Mouse (Mus musculus) intestine, embryonic 14.5 days (tissue): Measurements from ENCODE around the gene Aaas. TPM values are rescaled to one million over a fixed set of nuclear protein-coding genes. Genes with fewer than 3 reads are reported as not detected.
A peak's percentile ranks its signal among the peaks of the same experiment; 100 is the strongest.

ENCODE experiments used
- ATAC-seq: fragments of 200-750 bp; cut with Nextera tagmentation; replicated peaks from 2 replicates; pipeline ENCODE4 v1.8.0; 2017; ENCODE audit warnings: low read depth, moderate number of reproducible peaks, moderate TSS enrichment, moderate library complexity; ENCODE audit not compliant: low FRiP score, low TSS enrichment
- DNase-seq: peaks from one replicate; pipeline ENCODE4 v3.0.0-alpha.2; 2018; ENCODE audit warnings: low spot score
- H3K27ac ChIP-seq: fragments of 300-500 bp; sonication (generic); 2 replicates; pipeline ENCODE4 v1.5.1; 2014; ENCODE audit warnings: low read depth, mild to moderate bottlenecking, control low read depth
- H3K27me3 ChIP-seq: fragments of 300-500 bp; sonication (generic); replicated peaks from 2 replicates; pipeline ENCODE4 v1.6.1; 2014; ENCODE audit warnings: low read length, control low read depth; ENCODE audit not compliant: control insufficient read depth, insufficient read depth
- H3K36me3 ChIP-seq: fragments of 300-500 bp; sonication (generic); 2 replicates; pipeline ENCODE4 v1.6.1; 2014; ENCODE audit warnings: low read length, control low read depth; ENCODE audit not compliant: control insufficient read depth, insufficient read depth
- H3K4me1 ChIP-seq: fragments of 300-500 bp; sonication (generic); replicated peaks from 2 replicates; pipeline ENCODE4 v1.6.1; 2014; ENCODE audit warnings: low read length, control low read depth, mixed read lengths; ENCODE audit not compliant: control insufficient read depth, insufficient read depth
- H3K4me2 ChIP-seq: fragments of 300-500 bp; sonication (generic); 2 replicates; pipeline ENCODE4 v1.6.1; 2014; ENCODE audit warnings: low read length
- H3K4me3 ChIP-seq: fragments of 300-500 bp; sonication (generic); 2 replicates; pipeline ENCODE4 v1.5.1; 2014; ENCODE audit warnings: low read depth, low read length, control low read depth, mixed read lengths
- H3K9ac ChIP-seq: fragments of 300-500 bp; sonication (generic); 2 replicates; pipeline ENCODE4 v1.6.1; 2014; ENCODE audit warnings: mild to moderate bottlenecking, low read length
- H3K9me3 ChIP-seq: fragments of 300-500 bp; sonication (generic); 2 replicates; pipeline ENCODE4 v1.6.1; 2016; ENCODE audit warnings: low read length, control low read depth; ENCODE audit not compliant: control insufficient read depth
- WGBS: fragments of 180-500 bp; shearing (Covaris S2); extraction: QIAGEN DNeasy Blood & Tissue Kit; methylation state at CpG from one replicate; pipeline ENCODE4 v1.1.7; 2014; 5-methylcytosine and 5-hydroxymethylcytosine counted together
- polyA plus RNA-seq: library from polyadenylated mRNA; unstranded; fragments of >200 nt; fragmentation: Nextera tagmentation; extraction: Ambion mirVana; gene quantifications from 2 replicates; pipeline ENCODE4 v1.2.1, GENCODE M21; 2014

Gene Aaas
- polyA plus RNA-seq: 64.1 and 71.2 TPM in 2 replicates

GRCm38 (mm10) chr15:102350138-102350941 is at the start of gene Aaas:
TSS of gene Aaas (minus strand) at chr15:102350771.
- under 1% methylated on average over 56 of the region's 56 CpGs for WGBS
- Histone ChIP-seq H3K27me3 (no peaks in the 10 kb centered on the region), H3K9me3 (no peaks in the 10 kb centered on the region), H3K9ac (peak within 1 kb of the TSS; percentile 84), H3K27ac (peak within 1 kb of the TSS; percentile 67), H3K4me2 (peak within 1 kb of the TSS; percentile 55), H3K4me3 (peak within 1 kb of the TSS; percentile 76), H3K4me1 (peaks cover 15% of the 10 kb centered on the region), H3K36me3 (peaks cover 18% of the 10 kb centered on the region)
- DNase-seq (peak; percentile 97), ATAC-seq (peak; percentile 88)

- 2% methylated on average over 34 of the region's 34 CpGs for WGBS
- peak; percentile 90 for ATAC-seq
- H3K9me3 ChIP-seq: no peaks in the 10 kb centered on the region
Measured at GRCm38 (mm10) chr15:102399229-102400221, 49.0 kb upstream of the Aaas start.

DNA sequence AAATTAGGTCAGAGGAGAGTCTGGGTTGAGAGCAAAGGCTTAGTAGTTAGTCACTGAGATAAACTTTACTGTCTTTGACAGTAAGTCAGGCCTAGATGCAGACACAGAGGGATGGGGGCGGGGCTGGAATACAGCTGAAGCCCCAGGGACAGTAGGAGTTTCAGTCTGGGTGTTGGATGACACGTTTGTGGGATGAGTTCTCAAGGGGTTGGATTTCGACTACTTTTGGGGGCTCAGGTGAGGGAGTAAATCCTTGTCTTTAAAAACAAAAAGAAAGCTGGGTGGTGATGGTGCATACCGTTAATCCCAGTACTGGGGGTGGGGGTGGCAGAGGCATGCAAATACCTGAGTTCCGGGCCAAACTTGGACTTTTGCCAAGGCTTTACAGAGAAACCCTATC is 48.1 kb upstream of the Aaas start:
- Histone ChIP-seq H3K9ac (no peak overlapping the region), H3K4me1 (peaks cover 18% of the 10 kb centered on the region), H3K27me3 (no peaks in the 10 kb centered on the region), H3K4me2 (peak overlapping the region; percentile 75), H3K36me3 (no peaks in the 10 kb centered on the region), H3K27ac (peak overlapping the region; percentile 96), H3K4me3 (no peak overlapping the region; the same call in 1 of the 2 replicates), H3K9me3 (no peaks in the 10 kb centered on the region)
- ATAC-seq (no peak), DNase-seq (no peak)
- 30% methylated on average over 5 of the region's 5 CpGs for WGBS

More at GRCm38 (mm10) chr15:102399229-102400221, 49.0 kb upstream of the Aaas start:
- Histone ChIP-seq H3K4me3 (peak overlapping the region; percentile 44), H3K36me3 (no peaks in the 10 kb centered on the region), H3K9ac (peak overlapping the region; percentile 61), H3K4me1 (peaks cover 17% of the 10 kb centered on the region), H3K4me2 (peak overlapping the region; percentile 75), H3K27ac (peak overlapping the region; percentile 96), H3K27me3 (no peaks in the 10 kb centered on the region)
- peak; percentile 89 for DNase-seq

- Histone ChIP-seq H3K4me1 (peaks cover 20% of the 10 kb centered on the region), H3K36me3 (no peaks in the 10 kb centered on the region), H3K27ac (peak overlapping the region; percentile 12; the same call in 1 of the 2 replicates), H3K27me3 (no peaks in the 10 kb centered on the region), H3K9me3 (no peaks in the 10 kb centered on the region), H3K4me3 (no peak overlapping the region), H3K4me2 (no peak overlapping the region), H3K9ac (no peak overlapping the region)
- 6% methylated on average over 3 of the region's 3 CpGs for WGBS
- ATAC-seq (peak; percentile 17; the same call in 1 of the 2 replicates), DNase-seq (no peak)
Measured at GRCm38 (mm10) chr15:102395061-102395460, 44.5 kb upstream of the Aaas start.

DNA sequence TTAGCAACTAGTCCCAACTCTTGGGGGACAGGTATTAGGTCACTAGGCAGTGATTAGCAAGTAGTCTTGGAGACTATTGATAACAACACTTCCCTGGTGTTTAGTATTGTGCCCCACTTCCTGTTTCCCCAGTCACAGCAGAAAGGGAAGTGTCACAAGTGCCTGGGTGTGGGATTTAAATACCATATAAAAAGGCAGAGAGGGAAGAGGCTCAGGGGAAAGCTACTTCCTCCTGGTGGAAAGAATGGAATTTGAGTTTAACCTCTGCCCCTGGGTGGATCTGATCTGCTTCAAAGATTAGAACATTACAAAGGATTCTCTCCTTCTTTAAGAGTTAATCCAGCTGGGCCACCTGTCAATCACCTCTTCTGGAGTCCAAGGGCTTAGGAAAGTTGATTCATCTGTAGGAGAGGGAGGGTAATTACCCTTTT is 43.0 kb upstream of the Aaas start:
- Histone ChIP-seq H3K4me1 (peaks cover 12% of the 10 kb centered on the region), H3K27me3 (no peaks in the 10 kb centered on the region), H3K4me2 (no peak overlapping the region), H3K27ac (peak overlapping the region; percentile 67), H3K9ac (no peak overlapping the region), H3K9me3 (no peaks in the 10 kb centered on the region), H3K4me3 (no peak overlapping the region), H3K36me3 (no peaks in the 10 kb centered on the region)
- ATAC-seq (peak; percentile 61; the same call in 1 of the 2 replicates), DNase-seq (no peak)

DNA sequence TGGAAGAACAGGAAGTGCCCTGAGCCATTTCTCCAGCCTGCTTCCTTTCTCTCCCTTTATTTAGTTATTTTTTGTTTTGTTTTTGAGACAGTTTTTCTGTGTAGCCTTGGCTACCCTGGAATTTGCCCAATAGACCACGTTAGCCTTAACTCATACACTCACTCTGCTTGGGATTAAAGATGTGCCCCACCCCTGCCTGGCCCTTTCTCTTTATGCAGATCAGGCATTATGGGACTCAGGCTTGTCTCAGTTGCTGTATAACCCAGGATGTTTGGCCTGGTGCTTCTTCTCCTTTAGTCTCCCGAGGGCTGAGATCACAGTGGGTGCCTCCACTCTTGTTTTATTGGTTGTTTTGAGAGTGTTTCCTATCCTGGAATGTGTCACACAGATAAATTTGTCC is 41.9 kb upstream of the Aaas start:
- no peak overlapping the region for H3K4me3 ChIP-seq
- no peak overlapping the region for H3K9ac ChIP-seq
- no peaks in the 10 kb centered on the region for H3K36me3 ChIP-seq
- ATAC-seq (no peak), DNase-seq (no peak)
- H3K4me1 ChIP-seq: peaks cover 9% of the 10 kb centered on the region; the same call in 1 of the 2 replicates
- no peaks in the 10 kb centered on the region for H3K27me3 ChIP-seq
- no peaks in the 10 kb centered on the region for H3K9me3 ChIP-seq
- peak overlapping the region; percentile 5; the same call in 1 of the 2 replicates for H3K27ac ChIP-seq
- WGBS: 38% methylated on average over 2 of the region's 2 CpGs
- H3K4me2 ChIP-seq: no peak overlapping the region

- Histone ChIP-seq H3K9me3 (no peaks in the 10 kb centered on the region), H3K9ac (no peak overlapping the region), H3K36me3 (no peaks in the 10 kb centered on the region), H3K4me1 (peaks cover 6% of the 10 kb centered on the region; the same call in 1 of the 2 replicates), H3K27ac (no peak overlapping the region), H3K27me3 (no peaks in the 10 kb centered on the region), H3K4me2 (no peak overlapping the region), H3K4me3 (no peak overlapping the region)
- no peak for ATAC-seq
- DNase-seq: no peak
- WGBS: 85% methylated on average over 3 of the region's 3 CpGs
Measured at GRCm38 (mm10) chr15:102388942-102389341, 38.4 kb upstream of the Aaas start.

DNA sequence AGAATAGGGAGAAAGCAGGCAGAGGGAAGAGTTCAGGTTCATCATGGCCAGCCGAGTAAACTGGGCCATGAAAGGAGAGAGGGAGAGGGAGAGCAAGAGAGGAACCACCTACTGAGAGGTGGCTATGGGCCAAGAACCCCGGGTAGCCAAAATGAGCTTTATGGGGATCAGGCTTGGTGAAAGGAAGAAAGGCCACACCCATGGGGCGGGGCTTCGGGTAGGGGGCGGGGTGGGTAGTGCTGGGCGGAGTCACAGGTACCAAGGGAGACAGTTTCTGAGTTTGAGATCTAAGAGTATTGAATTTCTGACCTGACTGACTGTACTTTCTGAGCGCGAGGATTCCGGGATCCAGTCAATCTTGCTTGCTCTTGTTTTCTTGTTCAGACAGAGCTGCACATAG is 36.1 kb upstream of the Aaas start:
- Histone ChIP-seq H3K27me3 (no peaks in the 10 kb centered on the region), H3K4me3 (no peak overlapping the region), H3K36me3 (no peaks in the 10 kb centered on the region), H3K27ac (no peak overlapping the region), H3K4me1 (no peaks in the 10 kb centered on the region), H3K4me2 (no peak overlapping the region), H3K9ac (no peak overlapping the region), H3K9me3 (no peaks in the 10 kb centered on the region)
- no peak for DNase-seq
- 57% methylated on average over 9 of the region's 9 CpGs for whole genome bisulfite sequencing
- ATAC-seq: no peak
